Mouse (Mus musculus): ENCODE data around the gene Pth1r. TPM values are rescaled to one million over a fixed set of nuclear protein-coding genes. Genes with fewer than 3 reads are reported as not detected.

Gene Pth1r
- polyA plus RNA-seq, 1 experiment = 0.12 TPM

DNA sequence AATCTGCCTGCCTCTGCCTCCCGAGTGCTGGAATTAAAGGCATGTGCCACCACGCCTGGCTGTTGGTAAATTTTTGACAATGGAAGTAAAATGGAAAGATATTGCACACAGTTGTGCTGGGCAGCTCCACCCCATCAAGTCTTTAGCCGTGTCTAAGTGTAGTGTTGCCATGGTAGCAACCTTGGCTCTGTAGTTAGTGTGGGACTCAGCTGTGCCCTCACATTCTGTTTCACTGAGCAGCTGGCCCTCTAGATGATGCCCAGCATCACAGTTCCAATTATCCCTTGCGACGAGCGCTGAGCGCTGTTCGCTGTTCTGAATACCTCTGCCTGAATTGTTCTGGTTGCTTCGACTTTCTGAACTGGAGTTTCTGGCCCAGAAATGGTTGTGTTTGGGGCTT is 65.1 kb downstream of the Pth1r start:
- no peaks in the 10 kb centered on the region for H3K27me3 ChIP-seq (ENCODE audit: control insufficient read depth, insufficient read depth, insufficient read length)
- H3K79me3 ChIP-seq (ENCODE audit: low read depth) = peaks cover 39% of the 10 kb centered on the region
- TF ChIP-seq CTCF (IDR thresholded peaks at IDR 0.05; ENCODE audit: control insufficient read depth, insufficient read depth, insufficient read length) = no peak
- no peak for TF ChIP-seq CEBPB (IDR thresholded peaks at IDR 0.05; ENCODE audit: low read depth)
- no peak for TF ChIP-seq USF1 (IDR thresholded peaks at IDR 0.05; ENCODE audit: low read depth)
- no peak for TF ChIP-seq MYOG (IDR thresholded peaks at IDR 0.05; ENCODE audit: control insufficient read depth, extremely low read depth, insufficient read length)
- no peak for TF ChIP-seq MAX (IDR thresholded peaks at IDR 0.05)
- TF ChIP-seq MYOD1 (IDR thresholded peaks at IDR 0.05; ENCODE audit: control insufficient read depth, insufficient read length, low read depth) = no peak
- no peak for TF ChIP-seq FOSL1 (IDR thresholded peaks at IDR 0.05; ENCODE audit: insufficient read depth, low read length, poor library complexity, severe bottlenecking)
- H3ac ChIP-seq (ENCODE audit: control insufficient read depth, insufficient read length, low read depth) = no peak overlapping the region
- no peak overlapping the region for H3K4me3 ChIP-seq (ENCODE audit: insufficient read depth, poor library complexity, severe bottlenecking)
- H3K36me3 ChIP-seq (ENCODE audit: control insufficient read depth, insufficient read depth) = no peaks in the 10 kb centered on the region
- peaks cover 78% of the 10 kb centered on the region for H3K79me2 ChIP-seq (ENCODE audit: control insufficient read depth, insufficient read depth)

GRCm38 (mm10) chr9:110680736-110681507 is 66.0 kb downstream of the Pth1r start:
- H3K27me3 ChIP-seq (ENCODE audit: control insufficient read depth, insufficient read depth, insufficient read length) = no peaks in the 10 kb centered on the region
- no peak overlapping the region for H3K4me3 ChIP-seq (ENCODE audit: insufficient read depth, poor library complexity, severe bottlenecking)
- TF ChIP-seq FOSL1 (IDR thresholded peaks at IDR 0.05; ENCODE audit: insufficient read depth, low read length, poor library complexity, severe bottlenecking) = peak; percentile 60
- TF ChIP-seq MAX (IDR thresholded peaks at IDR 0.05) = no peak
- no peak for TF ChIP-seq USF1 (IDR thresholded peaks at IDR 0.05; ENCODE audit: low read depth)
- no peak for TF ChIP-seq CTCF (IDR thresholded peaks at IDR 0.05; ENCODE audit: control insufficient read depth, insufficient read depth, insufficient read length)
- TF ChIP-seq MYOD1 (IDR thresholded peaks at IDR 0.05; ENCODE audit: control insufficient read depth, insufficient read length, low read depth) = no peak
- no peak for TF ChIP-seq MYOG (IDR thresholded peaks at IDR 0.05; ENCODE audit: control insufficient read depth, extremely low read depth, insufficient read length)
- TF ChIP-seq CEBPB (IDR thresholded peaks at IDR 0.05; ENCODE audit: low read depth) = peak; percentile 13
- H3K79me2 ChIP-seq (ENCODE audit: control insufficient read depth, insufficient read depth) = peaks cover 78% of the 10 kb centered on the region
- peaks cover 43% of the 10 kb centered on the region for H3K79me3 ChIP-seq (ENCODE audit: low read depth)
- H3ac ChIP-seq (ENCODE audit: control insufficient read depth, insufficient read length, low read depth) = no peak overlapping the region
- no peaks in the 10 kb centered on the region for H3K36me3 ChIP-seq (ENCODE audit: control insufficient read depth, insufficient read depth)

DNA sequence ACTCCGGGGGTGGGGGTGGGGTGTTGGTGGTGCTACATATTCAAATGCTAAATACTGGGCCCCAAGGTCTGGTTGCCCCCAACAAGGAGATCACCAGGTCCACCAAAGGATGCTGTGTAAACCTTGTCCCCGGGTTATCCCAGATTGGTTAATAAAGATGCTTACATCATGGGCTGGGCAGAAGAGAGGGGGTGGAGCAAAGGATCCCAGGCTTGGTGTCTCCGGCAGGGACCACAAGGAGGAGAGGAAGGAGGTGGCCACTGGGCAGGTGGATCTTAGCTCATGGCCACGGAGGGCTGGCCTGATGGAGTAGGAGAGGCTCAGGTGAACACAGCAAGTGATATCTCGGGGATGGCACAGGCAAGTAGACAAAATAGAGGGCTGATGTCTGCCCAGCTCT is 68.1 kb downstream of the Pth1r start:
- TF ChIP-seq MYOD1 (IDR thresholded peaks at IDR 0.05; ENCODE audit: control insufficient read depth, insufficient read length, low read depth) = no peak
- no peak for TF ChIP-seq CEBPB (IDR thresholded peaks at IDR 0.05; ENCODE audit: low read depth)
- no peak for TF ChIP-seq MYOG (IDR thresholded peaks at IDR 0.05; ENCODE audit: control insufficient read depth, extremely low read depth, insufficient read length)
- no peaks in the 10 kb centered on the region for H3K36me3 ChIP-seq (ENCODE audit: control insufficient read depth, insufficient read depth)
- no peak overlapping the region for H3K4me3 ChIP-seq (ENCODE audit: insufficient read depth, poor library complexity, severe bottlenecking)
- H3K79me2 ChIP-seq (ENCODE audit: control insufficient read depth, insufficient read depth) = peaks cover 92% of the 10 kb centered on the region
- H3ac ChIP-seq (ENCODE audit: control insufficient read depth, insufficient read length, low read depth) = no peak overlapping the region
- no peaks in the 10 kb centered on the region for H3K27me3 ChIP-seq (ENCODE audit: control insufficient read depth, insufficient read depth, insufficient read length)
- H3K79me3 ChIP-seq (ENCODE audit: low read depth) = peaks cover 54% of the 10 kb centered on the region

- no peaks in the 10 kb centered on the region for H3K36me3 ChIP-seq (ENCODE audit: control insufficient read depth, insufficient read depth)
- no peaks in the 10 kb centered on the region for H3K27me3 ChIP-seq (ENCODE audit: control insufficient read depth, insufficient read depth, insufficient read length)
- no peak overlapping the region for H3ac ChIP-seq (ENCODE audit: control insufficient read depth, insufficient read length, low read depth)
- H3K79me3 ChIP-seq (ENCODE audit: low read depth) = peaks cover 53% of the 10 kb centered on the region
- TF ChIP-seq MYOD1 (IDR thresholded peaks at IDR 0.05; ENCODE audit: control insufficient read depth, insufficient read length, low read depth) = no peak
- H3K79me2 ChIP-seq (ENCODE audit: control insufficient read depth, insufficient read depth) = peaks cover 92% of the 10 kb centered on the region
- H3K4me3 ChIP-seq (ENCODE audit: insufficient read depth, poor library complexity, severe bottlenecking) = no peak overlapping the region
These were observed 70.4 kb downstream of the Pth1r start for GRCm38 (mm10) chr9:110676492-110676911.

DNA sequence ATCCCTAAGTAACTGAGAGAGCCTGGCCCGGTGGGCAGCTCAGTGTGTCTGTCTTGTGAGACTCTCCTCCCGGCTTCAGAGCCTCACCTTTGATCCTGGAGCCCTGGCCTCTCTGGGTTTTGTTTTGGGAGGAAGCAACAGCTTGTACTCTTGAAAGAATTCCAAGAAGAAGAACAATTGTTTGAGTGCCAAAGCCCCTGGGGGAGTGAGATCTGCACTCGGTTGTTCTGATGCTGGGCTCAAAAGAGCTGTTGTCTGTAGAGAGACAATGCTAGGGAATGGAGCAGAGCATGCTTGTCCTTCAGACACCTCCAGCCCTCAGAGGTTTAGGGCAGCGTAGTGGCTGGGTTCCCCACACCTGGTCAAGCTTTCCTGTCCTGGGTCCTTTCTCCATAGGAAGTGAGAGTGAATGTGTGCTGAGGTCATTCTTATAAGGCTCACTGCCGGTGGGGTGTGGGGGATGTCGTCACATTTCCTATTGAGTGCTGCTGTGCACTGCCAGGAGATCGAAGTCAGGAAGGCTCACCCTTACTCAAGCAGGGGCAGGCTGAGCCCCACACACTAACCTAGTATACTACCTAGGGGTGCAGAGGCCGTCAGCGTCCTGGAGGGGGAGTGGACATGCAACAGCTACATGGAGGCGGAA is 73.7 kb downstream of the Pth1r start:
- TF ChIP-seq MAX (IDR thresholded peaks at IDR 0.05) (no peak), CTCF (IDR thresholded peaks at IDR 0.05; ENCODE audit: control insufficient read depth, insufficient read depth, insufficient read length) (no peak), FOSL1 (IDR thresholded peaks at IDR 0.05; ENCODE audit: insufficient read depth, low read length, poor library complexity, severe bottlenecking) (no peak), MYOG (IDR thresholded peaks at IDR 0.05; ENCODE audit: control insufficient read depth, extremely low read depth, insufficient read length) (no peak), USF1 (IDR thresholded peaks at IDR 0.05; ENCODE audit: low read depth) (no peak), CEBPB (IDR thresholded peaks at IDR 0.05; ENCODE audit: low read depth) (no peak), MYOD1 (IDR thresholded peaks at IDR 0.05; ENCODE audit: control insufficient read depth, insufficient read length, low read depth) (no peak)
- H3K27me3 ChIP-seq (ENCODE audit: control insufficient read depth, insufficient read depth, insufficient read length) = no peaks in the 10 kb centered on the region
- no peak overlapping the region for H3ac ChIP-seq (ENCODE audit: control insufficient read depth, insufficient read length, low read depth)
- H3K79me2 ChIP-seq (ENCODE audit: control insufficient read depth, insufficient read depth) = peaks cover 98% of the 10 kb centered on the region
- H3K36me3 ChIP-seq (ENCODE audit: control insufficient read depth, insufficient read depth) = no peaks in the 10 kb centered on the region
- H3K4me3 ChIP-seq (ENCODE audit: insufficient read depth, poor library complexity, severe bottlenecking) = no peak overlapping the region
- H3K79me3 ChIP-seq (ENCODE audit: low read depth) = peaks cover 43% of the 10 kb centered on the region

Data from C2C12 (cell line).